Mouse (Mus musculus): ENCODE measurements at regions not wholly inside any gene's neighbourhood (a gene's known extent, or its start where the extent isn't known, plus 50 kb on each side); places are given as distances from the start of the nearest gene placed in this dataset.
A peak's percentile ranks its signal among the peaks of the same experiment; 100 is the strongest.

DNA sequence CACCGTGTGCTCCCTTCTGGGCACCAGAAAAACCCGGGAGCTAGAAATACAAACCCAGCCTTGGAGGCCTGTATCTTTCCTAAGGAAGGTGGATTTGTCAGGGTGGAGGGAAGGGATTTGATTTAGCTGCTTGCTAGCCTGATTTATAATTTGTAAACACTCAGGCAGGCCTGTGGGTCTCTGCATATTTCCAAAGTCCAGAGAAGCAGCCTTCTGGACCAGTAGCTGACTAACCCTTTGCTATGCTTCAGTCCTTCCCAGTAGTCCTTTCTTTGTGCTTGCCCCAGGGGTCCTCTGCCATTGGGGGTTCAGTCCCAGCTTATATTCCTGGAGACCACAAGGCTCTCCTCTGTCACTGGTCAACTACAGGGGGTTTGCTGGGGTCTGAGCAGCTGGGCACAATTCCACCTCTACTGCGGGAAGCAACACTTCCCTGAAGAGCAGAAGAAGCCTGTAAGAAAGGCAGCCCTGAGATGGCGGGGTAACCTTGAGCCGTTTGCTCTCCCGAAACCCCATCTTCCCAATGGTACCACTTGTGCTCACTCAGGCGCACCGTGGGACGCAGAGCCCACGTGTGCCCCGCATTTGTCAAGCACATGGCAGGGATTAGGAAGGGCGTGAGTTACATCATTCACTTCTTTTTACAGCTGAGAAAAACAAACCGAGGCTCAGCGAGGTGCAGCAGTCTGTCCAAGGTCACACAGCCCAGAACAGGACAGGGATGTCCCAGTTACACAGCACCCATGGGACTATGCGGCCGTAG lies 85.7 kb downstream of the 1700001O22Rik start:
- DNase-seq, result no peak

DNA sequence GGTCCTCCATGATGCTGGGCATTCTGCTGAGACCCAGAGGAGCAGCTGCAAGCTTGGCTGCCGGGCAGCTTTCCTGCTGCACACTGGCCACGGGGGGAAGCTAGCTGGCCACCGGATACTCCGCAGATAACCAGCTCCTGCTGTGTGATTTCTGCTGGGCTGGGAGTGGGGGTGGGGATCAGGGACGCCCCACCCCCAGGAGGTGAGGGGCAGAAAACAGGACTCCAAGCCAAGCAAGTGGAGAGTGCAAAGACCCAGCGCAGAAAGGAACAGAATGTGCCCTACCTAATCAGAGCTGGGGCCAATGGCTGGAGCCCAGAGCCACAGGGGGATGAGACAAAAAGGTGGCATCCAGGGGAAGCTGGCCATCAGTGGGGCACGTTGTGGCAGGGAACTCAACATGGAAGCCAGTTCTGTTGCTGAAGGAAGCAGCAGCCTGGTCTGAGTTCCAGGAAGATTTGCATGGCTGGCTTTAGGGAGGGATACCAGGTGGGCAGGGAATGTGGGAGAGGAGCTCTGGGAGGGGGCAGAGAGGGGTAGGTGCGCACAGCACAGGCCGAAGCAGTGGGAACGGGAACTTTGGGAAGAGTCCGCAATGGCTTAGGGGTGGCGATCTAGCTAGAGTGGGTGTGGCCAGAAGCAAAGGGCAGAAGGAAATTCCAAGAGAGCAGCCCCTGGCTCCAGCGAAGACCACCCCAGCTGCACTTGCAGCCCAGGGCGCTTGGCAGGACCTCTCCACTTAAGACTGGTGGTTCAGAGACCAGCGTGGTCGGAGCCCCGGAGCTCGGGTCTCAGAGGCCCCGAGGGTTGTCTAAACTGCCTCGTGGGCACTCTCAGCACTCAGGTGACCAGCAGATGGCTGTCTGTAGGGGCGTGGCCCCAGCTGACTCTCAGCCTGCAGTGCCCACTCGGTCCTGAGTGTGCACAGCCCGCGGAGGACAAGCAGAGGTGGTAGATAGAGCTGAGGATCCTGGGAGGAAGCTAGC lies 86.6 kb downstream of the 1700001O22Rik start:
- peak; percentile 67 for DNase-seq

DNA sequence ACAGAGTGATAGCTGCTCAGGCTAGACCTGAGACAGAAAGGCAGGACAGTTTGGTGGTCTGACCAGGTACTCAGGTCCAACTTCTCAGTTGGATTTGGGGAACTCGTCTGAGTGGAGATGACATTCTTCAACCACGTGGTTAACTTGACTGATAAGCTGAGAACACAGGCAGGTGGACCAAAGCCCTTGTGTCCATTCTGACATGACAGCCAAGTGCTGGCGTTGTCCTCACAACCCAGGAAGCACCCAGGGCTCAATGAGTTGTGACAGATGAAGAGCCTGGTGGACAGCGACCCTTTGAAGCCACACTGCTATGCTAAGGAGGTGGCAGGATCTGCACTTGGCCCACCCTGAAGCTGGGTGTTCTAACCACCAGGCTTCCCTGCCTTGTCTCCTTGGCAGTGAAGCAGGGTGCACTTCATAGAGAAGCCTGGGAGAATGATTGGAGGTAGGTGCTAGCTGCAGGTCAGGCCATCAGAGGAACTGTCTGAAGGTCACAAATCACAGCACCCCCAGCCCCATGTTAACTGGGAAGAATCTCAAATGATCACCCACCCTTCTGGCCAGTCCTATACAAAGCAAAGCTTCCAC lies 87.6 kb downstream of the 1700001O22Rik start:
- no peak for DNase-seq

DNA sequence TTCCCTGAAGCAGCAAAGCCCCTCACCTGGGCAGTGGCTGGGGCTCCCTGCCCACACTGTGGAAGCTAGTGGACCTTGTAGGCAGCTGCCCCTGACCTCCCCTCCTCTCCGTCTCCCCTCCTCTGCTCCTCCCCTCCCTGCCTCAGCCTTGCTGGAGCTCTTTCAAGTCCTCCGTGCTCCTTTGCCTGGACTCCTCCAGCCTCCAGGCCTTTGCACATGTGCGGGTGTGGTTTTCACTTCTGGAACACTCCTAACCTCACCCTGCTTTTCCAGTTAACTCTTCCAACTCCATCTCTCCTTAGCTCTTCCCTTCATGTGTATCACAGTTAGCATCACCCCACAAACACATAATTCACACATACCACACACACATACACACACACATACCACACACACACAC lies 89.9 kb downstream of the 1700001O22Rik start:
- DNase-seq, result no peak

DNA sequence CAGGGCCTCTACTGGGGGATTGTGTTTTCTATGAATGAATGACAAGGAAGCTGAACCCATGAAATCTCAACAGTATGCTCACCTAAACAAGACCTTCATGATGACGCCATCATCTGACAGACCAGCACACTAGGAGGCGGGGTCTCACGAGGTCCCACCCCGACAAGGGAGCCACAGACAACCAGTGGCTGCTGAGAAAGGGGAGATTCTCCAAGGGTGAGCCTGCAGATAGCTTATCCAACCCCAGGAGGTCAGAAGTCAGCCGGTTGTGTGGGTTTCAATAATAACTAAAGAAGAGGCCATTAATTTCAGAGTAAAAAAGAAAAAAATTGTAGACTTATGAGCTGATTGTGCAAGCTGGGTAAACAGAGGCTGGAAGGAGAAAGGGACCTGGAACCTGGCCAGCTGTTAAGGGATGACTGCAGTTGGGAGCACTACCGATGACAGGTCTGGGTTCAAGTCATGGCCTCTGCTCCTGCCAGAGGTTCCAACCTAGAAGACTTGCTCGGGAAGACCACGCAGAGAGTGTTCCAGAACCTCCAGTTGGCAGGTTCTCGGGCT lies 90.5 kb downstream of the 1700001O22Rik start:
- no peak for DNase-seq

DNA sequence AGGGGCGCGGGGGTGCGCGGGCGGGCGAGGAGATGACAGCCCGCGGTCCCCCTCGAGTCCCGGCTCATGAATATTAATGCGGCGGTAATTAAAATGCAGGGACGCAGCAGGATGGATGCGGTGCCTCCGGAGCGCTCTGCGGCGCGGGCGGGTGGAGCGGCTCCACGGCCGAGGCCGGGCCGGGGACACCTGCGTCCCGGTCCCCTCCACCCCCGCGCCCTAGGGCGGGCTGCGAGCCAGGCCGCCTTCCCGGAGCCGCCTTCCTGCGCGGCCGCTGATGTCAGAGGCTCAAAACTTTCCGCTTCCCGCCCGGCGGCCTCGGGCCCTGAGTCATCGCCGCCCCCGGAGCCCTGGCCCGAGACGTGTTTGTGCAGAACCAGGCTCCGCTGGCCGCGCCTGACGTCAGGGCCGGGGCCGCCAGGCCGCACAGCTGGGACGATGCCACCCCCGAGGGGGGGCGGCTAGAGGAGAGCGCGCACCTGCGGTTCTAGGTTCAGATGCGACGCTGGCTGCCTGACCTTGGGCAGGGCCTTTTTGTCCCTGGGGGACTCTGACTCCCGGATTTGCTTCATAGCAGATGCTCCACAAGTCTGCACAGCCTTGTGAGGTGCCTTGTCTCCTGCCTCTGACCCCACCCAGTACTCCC lies 91.5 kb downstream of the 1700001O22Rik start:
- DNase-seq, result peak; percentile 87

DNA sequence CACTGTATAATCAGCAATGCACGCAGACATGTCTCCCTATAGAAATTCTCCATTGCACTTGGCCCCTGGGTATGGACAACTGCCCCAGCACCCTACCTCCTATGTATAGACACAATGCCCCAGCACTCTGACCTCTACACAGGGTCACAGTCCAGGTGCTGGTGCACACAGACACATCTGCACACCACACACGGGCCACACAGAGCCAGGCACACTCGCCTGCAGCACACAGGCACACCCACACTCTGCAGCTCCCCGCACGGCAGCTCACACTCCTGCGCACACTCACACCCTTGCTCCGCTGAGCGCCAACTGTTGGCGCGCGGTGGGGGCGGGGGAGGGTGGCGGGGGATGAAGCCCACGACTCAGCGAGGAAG lies 92.0 kb downstream of the 1700001O22Rik start:
- no peak for DNase-seq

DNA sequence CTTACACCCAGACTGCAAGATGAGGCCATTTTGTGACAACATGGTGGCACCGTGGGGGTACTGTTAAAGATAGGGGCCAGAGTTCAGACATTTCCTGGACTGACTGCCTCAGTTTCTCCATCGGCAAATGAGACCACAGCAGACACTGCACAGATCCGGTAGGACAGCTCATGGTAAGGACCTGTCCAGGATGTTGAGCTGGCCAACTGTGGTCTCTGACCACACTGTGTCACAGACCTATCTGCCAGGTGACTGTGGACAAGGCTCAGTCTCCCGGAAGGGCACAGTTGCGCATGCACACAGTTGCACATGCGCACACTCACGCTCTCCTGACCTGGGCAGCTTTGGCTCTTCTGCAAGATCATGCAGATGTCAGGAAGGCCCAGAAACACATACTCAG lies 92.6 kb downstream of the 1700001O22Rik start:
- DNase-seq, result no peak

DNA sequence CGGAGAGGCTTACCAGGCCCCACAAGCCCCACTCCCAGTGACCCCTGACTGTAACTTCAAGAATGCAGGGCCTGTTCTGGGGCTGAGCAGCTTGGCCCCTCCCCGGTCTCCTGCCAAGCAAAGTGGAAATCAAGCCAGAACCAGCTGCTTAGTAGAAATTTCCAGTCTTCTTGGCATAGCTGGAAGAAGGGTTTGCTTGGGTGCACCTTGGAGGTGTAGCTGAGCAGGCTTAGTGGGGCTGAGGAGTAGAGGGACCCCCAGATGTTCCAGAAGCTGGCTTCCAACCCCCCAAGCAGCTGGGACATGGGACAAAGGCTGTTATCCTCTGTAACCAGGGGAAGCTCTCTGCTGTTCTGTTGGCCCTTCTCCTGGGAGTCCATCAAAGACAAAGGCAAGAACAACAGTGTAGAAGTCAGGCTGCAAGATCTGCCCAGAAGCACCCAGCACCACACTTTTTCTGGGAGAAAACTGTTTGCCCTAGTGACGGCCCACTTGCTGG lies 94.0 kb downstream of the 1700001O22Rik start:
- DNase-seq, result no peak

DNA sequence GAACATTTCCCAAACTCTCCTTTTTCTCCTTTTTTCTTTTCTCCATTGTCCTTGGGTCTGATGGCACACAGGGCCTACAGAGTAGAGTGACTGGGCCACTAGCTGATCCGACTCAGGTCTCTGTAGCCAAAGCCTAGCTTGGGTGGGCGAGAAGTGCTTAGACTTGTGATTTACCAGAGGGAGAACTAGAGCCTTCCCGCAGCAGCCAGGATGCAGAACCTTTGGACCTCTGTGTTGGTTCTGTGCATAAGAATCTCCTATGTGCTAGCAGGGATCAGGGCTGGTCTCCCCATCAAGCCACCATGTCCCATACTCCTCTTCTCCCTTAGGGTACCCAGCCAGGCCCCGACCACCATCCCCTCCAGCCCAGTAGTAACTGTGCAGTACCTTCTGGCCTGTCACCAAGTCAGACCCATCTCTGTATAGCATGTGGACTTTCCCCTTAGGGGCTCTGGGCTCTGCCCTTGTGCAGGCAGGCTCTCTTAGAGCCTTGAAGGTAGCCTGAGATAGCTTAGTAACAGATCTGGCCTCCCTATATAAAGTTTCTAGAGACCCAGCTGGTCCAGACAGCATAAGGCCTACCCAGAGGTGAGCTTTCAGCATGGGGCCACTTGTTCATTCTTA lies 94.6 kb downstream of the 1700001O22Rik start:
- no peak for DNase-seq

DNA sequence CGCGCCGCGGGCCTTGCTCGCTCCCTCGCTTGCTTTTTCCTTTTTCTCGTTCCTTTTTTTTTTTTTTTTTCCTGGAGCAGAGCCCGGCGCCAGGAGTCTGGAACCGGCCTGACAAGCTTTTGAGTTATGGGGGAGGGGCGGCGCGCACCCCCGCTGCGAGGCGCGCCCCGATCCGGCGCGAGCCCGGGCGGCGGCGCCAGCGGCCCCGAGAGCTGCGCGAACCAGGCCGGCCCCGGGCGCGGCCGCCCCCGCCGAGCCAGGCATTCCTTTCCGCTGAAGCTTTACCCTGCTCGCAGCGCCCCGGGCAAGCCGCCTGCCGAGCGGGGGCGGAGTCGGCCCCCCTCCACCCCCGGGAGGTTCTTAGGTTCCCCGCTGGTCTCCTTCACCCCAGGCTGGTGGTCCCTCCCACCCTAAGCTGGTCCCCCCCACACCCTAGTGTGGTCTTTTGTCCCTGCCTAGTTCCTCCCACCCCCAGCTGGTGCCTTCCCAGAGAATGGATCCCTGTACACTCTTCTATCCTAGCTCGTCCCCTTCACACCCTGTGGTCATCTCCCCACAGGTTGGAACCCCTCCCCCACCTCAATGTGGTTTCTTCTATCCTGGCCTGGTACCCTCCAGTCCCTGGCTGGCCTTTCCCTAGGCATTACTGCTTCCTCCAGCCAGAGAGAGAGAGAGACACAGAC lies 95.3 kb downstream of the 1700001O22Rik start:
- peak; percentile 89 for DNase-seq

DNA sequence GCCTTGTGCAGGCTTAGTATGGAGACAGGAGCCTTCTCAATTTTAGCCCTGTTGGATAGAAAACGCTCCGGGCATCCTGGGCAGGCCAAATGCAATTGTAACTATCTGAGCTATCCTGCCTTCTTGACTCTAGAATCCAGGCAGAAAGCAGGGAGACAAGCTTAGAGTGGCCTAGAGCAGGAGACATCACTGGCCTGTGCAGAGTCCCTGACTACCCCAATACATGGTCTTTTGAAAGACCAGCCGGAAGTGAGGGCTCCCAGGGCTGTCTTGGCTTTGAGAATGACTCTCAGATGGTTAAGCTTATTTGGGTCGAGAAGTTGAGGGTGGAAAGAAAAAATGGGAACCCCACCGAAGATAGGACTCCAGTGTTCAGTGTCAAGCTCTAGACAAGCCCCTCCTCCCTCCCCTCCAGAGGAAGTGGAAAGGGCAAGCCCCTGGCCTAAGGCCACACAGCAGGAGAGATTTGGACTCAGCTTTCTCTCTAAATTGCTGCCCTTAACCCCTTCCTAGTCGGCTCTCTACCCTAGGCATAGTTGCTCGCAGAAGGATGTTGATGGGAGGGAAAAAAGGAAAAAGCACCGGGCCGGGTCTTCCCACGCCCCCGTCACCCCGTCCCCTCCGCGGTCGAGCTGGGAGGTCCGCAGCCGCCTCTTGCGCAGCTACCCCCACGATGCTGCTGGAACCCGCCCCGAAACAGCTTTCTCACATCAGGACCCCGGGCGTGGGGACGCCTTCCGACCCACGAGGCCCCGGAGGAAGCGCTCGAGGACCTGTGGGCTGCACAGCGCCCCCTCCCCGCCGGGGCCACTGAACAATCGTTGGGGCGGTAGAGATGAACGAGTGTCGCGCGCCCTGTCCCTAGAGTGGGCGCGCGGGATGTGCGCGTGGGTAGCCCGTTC lies 96.1 kb downstream of the 1700001O22Rik start:
- DNase-seq, result peak; percentile 75

DNA sequence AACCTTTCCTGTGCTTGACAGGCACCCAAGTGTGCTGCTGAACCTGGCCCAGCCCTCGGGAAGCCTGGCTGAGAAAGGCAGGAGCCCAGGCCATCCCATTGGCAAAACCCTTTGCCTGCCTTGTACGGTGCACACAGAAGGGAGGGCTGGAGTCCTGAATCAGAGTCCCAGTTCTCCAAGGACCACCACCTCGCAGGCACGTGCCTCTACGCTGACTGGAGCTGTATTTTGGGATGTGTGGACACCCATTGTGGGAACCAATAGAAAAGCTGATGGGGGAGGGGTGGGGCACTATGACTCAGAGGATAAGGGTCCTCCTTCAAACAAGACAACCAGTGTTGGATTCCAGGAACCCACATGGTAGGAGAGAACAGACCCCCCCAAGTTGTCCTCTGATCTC lies 97.4 kb downstream of the 1700001O22Rik start:
- no peak for DNase-seq

DNA sequence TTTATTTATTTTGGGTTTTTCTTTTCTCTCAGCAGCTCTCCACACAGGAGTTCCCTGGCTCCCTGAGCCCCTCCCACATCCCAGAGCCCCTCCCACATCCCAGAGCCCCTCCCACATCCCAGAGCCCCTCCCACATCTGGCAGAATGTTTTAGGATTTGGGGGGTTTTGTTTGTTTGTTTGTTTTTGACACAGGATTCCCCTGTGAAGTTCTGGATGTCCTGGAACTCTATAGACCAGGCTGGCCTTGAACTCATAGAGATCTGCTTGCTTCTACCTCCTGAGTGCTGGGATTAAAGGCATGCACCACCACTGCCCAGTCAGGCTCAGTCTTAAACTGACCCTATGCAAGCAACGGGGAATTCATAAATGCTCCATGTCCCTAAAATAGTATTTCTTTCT lies 100.2 kb downstream of the 1700001O22Rik start:
- DNase-seq, result no peak

DNA sequence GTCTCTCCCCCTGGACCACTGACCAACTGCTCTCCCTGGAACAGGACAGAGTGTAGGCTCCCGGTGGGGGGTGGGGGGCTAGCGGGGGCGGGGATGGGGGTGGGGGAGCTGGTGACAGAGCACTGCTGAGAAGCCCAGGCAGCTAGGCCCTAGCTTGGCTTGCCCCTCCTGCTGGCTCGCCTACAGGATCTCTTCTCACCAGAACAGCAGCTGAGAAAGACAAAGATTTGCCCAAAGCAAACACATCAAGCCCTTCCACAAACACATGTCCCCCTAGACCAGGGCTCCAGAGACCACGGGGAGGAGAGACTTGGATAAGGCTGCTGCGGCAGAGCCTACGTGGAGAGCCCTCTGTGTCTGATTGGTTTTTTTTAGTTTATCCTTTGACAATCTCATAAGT lies 100.8 kb downstream of the 1700001O22Rik start:
- DNase-seq, result no peak

DNA sequence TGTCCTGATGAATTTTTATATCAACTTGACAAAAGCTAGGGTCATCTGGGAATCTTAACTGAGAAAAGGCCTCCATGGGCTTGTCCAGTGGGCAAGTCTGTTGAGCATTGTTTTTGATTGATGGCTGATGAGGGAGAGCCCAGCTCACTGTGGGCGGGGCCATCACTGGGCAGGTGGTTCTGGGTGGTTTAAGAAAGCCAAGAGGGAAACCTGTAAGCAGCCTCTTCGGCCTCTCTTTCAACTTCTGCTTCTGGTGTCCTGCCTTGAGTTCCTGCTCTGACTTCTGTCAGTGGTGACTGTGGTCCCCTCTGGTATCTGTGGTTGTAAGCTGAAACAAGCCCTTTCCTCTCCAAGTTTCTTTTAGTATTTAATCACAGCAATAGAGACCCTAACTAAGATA lies 102.6 kb downstream of the 1700001O22Rik start:
- no peak for DNase-seq

DNA sequence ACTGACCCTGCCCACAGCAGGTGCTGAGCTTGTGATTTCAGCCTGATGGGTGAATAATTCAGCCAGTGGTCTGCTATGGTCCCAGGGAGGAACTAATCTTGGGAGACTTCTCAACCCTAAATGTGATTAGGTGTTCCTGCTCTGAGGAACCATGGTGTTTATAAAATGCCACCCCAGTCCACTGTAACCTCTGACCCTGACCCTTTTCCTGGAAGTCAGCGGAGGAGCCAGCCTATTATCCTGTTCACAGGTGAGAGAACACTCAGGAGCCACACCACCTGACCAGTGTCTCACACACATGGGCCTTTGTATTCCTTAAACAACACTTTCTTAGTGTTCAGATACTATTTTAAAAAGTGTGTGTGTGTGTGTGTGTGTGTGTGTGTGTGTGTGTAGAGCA lies 103.0 kb downstream of the 1700001O22Rik start:
- no peak for DNase-seq

DNA sequence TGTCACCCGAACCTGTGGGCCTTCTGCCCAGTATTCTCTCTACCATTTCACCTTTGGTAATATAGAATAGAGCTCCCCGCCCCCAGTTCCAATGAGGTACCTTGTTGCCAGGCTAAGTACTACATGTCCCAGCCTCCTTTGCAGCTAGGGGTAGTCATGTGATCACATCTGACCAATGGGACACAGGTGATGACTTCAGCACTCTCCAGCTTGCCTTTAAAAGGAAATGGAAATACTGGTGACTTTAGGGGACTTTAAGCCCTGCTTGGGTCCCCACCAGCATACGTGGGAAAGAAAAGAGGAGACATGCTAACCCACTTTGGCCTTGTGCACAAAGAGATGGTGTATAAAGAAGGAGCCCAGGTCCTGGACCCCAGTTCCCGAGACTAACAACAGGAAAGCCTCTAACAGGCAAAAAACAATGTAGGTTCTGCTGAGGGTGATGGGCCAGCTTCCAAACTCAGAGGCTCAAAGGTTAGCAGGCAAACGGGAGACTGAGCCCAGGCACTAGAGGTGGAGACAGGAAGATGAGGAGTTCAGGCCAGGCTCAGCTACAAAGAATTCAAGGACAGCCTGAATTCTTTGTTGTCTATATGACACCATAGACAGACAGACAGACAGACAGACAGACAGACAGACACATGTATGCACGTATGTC lies 103.5 kb downstream of the 1700001O22Rik start:
- DNase-seq, result peak; percentile 86

DNA sequence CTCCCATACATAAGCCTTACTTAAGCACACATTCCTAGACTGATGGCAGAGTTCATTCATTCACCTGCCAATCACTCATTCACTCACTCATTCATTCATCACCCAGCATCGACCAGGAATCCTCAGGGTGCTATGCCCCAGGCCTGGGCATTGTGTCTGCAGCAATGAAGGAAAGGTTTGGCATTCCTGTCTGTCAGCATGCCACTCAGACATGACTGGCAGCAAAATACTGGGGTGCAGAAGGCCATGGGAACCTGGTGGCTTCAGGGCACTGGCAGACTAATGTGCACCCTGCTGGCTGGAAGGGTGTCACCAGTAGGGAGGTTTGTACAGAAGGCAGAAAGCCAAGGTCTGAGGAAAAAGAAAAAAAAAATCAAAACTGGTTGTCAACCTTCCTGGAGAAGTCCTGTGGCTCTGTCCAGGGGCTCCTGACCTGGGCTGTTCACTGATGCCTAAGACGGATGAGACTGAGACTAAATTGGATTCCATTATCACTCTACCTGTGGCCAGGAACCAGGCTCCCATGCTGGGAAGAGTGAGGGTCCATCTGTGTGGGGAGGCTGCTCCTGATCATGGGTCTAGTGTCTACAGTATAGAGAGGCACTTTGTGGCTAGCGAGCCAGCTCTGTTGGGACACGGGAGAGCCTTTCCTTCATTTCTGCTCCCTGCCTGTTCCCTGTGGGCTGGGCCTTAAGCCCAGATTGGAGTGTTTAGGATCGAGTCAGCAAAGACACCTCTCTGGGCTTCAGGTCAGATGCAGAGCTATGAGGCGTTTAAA lies 104.1 kb downstream of the Cstad start:
- DNase-seq, result no peak

Measured in retina, postnatal 1 day (tissue).